Mouse (Mus musculus) urinary bladder, postnatal 10 days (tissue): ENCODE results near the gene Adam12.

Experiments used
- DNase-seq: peaks from one replicate; pipeline ENCODE4 v3.0.0; 2022; ENCODE audit warnings: low spot score

Adam12 gene

DNA sequence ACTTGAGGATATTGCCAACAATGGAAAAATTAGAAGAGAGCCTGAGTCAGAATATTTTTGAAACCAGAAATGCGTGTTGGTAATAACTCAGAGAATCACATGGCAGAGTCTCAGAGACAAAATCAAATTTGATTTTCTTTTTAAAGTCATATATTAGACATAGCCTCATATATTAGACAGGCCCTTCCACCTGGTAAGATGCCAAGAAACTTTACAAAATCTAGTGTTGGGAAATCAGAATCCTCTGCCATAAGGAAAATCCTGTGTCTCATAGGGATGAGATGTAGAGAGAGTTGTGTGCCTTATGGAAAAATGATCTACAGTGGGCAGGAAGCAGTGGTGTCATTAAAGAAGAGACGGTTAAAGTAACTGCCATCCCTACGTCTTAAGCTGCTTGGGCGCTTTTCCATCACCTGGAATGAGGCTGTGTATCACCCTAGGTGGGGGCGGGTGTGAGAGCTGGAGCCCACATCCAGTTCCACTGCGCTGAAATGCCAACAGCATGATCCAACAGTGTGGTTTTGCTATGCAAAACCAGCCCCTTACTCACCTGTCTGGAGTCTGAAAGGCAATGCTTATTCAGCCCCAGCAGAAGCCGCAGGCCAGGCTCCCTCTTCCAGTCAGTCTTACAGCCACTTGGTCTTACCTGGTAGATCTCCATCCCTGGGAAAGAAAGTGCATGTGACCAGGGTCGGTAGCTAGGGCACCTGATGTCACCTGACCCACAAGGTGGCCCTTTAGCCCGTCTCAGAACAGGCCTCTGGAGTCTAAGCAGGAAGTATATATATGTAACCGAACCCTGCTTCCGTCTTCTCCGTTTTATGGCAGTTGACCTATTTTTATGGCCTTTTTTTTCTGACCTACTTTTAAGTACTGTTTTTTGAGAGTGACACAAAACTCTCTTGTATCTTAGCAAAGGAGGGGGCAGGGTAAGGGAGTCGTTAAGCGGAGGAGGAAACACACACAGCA lies at the start of gene Adam12:
Adam12 (minus strand) TSS at position 769 of the 969 bp plus-strand sequence.
- no peak for DNase-seq

DNA sequence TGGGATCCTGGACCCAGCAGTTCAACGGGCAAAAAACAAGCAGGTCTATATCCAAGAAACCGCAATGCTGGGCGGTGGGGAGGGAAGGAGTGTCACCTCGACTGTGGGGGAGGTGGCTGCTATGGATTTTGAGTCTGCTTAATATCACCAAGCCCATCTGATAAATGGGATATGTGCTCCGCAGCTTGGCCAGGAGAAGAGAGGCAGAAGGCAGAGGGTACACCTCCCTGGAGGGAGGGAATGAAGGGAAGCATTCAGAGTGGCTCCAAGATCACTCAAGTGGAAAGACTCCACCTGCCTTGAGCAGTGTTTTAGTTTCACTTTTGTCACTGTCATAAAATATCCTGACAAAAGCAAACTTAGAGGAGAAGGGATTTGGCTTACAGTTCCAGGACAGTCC lies 41.0 kb upstream of the Adam12 start:
- DNase-seq = no peak

DNA sequence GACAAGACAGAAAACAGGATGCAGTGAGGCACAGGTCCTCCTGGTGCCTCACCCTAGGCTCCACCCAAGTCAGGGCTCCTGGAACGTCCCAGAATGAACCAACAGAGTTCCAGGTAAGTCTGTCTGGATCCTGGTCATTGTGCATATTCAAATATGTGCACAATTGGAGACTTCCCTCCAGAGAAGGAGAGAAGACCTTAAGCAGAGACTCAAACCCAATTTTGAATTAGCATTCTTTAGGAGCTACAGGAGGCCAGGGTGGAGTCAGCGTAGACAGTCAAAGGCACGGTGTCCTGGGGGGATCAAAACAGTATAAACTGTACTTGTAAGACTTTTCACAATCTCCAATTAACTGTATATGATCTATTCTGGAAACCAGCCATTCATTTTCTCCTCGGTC lies 40.5 kb upstream of the Adam12 start:
- no peak for DNase-seq

GRCm38 (mm10) chr7:134265783-134266182 lies 33.8 kb upstream of the Adam12 start:
- DNase-seq = no peak

DNA sequence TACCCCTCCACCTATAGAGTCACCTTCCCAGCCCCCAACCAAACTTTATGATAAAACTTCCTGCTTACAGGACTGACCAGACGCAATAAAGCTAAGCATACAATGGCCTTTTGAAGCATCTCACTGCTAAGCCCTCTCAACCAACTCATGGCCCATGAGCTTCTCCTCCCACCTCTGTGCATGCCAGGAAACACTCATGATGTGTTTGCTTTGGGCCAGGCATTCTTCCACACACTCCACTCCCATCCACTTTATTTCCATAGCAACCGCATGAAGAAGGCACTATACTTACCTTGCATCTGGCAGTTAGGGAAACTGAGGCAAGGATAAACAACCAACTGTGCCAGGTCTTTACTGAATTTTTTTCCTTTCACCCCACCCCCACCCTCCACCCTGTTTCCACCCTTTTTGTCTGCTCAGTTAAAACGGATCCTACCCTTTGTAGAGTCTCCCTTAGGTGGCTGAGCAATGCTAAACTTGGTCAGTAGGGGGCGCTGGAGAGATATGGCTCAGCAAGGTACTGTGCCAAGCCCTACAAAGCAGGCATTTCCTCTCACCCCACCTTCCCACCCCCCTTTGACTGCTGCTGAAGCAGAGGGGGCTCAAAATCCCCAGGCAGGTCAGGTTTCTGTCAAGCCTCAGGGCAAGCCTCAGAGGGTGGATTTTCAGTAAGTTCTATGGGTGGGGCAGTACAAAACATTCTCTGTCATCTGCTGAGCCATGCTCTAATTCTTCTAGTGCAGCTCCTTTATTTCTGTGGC lies 31.4 kb upstream of the Adam12 start:
- peak; percentile 27 for DNase-seq

DNA sequence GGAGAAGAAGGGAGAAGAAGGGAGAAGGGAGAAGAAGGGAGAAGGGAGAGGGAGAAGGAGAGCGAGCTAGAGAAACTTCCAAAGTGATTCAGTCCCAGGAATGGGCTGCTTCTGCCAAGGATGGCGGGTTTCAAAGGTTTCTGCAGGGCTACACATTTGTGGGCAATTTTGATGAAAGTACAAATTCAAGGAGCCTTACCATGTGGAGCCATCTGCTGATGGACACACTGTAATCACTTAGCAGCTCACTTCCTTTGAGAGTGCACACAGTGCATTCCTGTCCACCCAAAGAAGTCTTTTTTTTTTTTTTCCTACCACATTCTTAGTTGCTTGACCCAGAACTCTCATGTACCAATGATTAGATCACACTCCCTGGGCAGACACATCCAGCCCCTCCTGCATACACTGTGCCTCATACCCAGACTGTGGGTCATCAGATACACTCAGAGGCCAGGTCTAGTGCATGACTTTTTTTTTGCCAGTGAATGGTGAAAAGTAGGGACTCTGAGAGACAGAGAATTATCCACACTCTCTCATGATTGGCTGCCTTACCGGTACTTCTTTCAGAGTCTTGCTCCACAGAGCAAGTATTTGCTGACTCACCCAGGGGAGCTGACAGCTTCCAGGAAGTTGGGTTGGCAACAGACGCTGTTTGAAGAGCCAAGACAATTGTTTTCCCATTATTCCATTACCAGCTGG lies 29.2 kb upstream of the Adam12 start:
- DNase-seq = no peak

- no peak for DNase-seq
Observed at GRCm38 (mm10) chr7:134250273-134250870, 18.4 kb upstream of the Adam12 start.

GRCm38 (mm10) chr7:134248041-134248440 lies 16.1 kb upstream of the Adam12 start:
- no peak for DNase-seq

DNA sequence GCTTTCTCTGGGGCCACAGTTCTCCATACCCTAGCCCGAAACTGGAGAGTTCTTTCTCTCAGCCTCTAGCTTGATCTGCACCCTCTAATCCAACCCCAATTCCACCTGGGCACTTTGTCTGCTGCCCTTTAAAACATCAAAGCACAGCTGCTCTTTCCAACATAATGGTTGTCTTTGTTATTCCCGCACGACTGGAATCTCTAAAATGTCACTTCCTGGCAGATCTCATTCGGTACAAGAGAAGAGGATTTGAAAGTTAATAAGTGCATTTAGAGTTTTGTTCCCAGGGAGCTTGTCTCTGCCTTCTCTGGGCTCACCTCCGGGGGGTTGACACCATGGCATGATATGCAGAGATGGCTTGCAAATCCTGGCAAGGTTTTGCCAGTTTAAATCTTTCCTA lies 14.7 kb upstream of the Adam12 start:
- no peak for DNase-seq

- no peak for DNase-seq
Observed at GRCm38 (mm10) chr7:134242773-134243172, 10.8 kb upstream of the Adam12 start.

- DNase-seq = no peak
Observed at GRCm38 (mm10) chr7:134241212-134241611, 9.3 kb upstream of the Adam12 start.

- DNase-seq = no peak
Observed at GRCm38 (mm10) chr7:134240579-134240978, 8.6 kb upstream of the Adam12 start.

GRCm38 (mm10) chr7:134238863-134239262 lies 6.9 kb upstream of the Adam12 start:
- no peak for DNase-seq

DNA sequence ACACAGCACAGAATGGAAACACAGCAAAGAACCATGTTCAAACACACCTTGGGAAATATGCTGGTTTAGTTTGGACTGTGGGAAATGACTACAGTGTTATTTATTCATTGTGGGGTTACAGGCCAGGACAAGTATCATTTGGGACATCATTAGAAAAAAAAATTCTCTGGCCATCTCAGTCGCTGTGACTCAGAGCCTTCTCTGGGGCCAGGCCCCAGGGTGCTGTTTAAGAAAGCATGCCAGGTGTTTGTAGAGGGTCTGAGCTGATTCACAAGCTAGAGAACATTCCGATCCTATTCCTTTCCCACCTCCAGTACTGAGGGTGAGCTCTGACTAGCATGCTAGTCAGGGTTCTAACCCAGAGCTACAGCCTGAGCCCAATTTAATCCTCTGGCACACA lies 5.4 kb upstream of the Adam12 start:
- no peak for DNase-seq

- no peak for DNase-seq
Observed at GRCm38 (mm10) chr7:134236727-134237126, 4.8 kb upstream of the Adam12 start.

- no peak for DNase-seq
Observed at GRCm38 (mm10) chr7:134235552-134235951, 3.6 kb upstream of the Adam12 start.

DNA sequence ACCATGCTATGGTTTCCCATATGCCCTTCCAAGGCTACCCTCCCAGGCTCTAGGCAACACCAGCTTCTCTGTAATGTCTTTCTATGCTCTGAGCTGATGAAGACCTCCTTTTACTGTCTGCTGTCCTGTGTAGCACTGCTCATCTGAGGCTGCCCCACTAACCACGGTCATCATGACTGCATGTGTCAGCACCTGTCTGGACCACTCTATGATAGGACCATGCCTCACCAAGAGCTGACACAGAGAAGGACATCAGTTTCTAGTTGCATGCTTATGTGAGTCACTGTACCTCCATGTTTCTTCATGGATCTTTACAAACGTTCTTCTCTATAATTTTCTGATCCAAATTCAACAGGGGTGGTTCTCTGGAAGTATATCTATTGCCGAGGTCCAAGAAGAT lies 1.2 kb downstream of the Adam12 start:
- DNase-seq = no peak

DNA sequence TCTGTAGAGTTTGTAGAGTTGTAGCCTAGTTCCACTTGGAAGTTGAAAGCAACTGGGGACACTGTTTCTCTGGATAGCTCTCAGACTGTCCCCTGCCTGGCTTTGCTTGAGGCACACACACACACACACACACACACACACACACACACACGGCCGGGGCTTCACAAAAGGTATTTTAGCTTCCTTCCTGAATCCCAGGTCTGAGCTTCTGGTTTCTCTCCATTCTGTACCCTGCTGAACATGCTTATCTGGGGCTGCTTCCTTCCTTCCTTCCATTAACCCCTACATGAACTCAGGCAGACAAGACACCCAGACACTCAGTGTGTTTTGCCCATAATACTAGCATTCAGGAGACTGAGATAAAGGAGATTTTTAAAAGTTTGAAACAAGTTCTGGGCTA lies 2.0 kb downstream of the Adam12 start:
- DNase-seq = no peak

GRCm38 (mm10) chr7:134227773-134228455 lies 4.0 kb downstream of the Adam12 start:
- DNase-seq = no peak

DNA sequence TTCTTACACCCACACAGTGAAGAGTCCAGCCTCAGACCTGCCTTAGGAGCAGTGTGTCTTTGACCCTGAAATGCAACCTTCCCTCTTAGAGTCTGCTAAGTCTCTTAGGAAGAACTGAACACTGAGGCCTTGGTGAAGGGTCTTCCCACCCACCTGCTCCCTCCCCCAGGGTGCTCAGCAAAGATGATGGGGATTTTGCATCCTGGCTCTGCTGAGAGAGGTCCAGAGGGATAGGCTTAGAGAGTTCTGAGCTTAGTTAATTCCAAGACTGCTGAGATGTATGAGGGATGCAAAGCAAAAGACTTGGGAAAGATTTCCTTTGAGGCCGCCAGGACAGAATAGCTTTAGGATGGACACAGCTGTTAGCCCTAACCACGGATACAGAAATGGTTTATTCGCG lies 4.8 kb downstream of the Adam12 start:
- DNase-seq = no peak

GRCm38 (mm10) chr7:134226231-134226630 lies 5.7 kb downstream of the Adam12 start:
- no peak for DNase-seq
